Mouse (Mus musculus) forebrain, postnatal 0 days (tissue): ENCODE data around the gene Fgd4. TPM values are rescaled to one million over a fixed set of nuclear protein-coding genes. Genes with fewer than 3 reads are reported as not detected.

Source experiments
- ATAC-seq: fragments of 200-750 bp; cut with Nextera tagmentation; 2 replicates; pipeline ENCODE4 v1.8.0; 2017; ENCODE audit warnings: mild to moderate bottlenecking, moderate library complexity
- DNase-seq: peaks from one replicate; pipeline ENCODE4 v3.0.0-alpha.2; 2015
- H3K27ac ChIP-seq: fragments of 300-500 bp; sonication (generic); 2 replicates; pipeline ENCODE4 v1.5.1; 2014; ENCODE audit warnings: low read depth, mild to moderate bottlenecking, antibody characterized with exemption, low read length, moderate library complexity, mixed read lengths
- H3K27me3 ChIP-seq: fragments of 300-500 bp; sonication (generic); 2 replicates; pipeline ENCODE4 v1.6.1; 2014; ENCODE audit warnings: mild to moderate bottlenecking, low read length, mixed read lengths; ENCODE audit not compliant: insufficient read depth
- H3K36me3 ChIP-seq: fragments of 300-500 bp; sonication (generic); 2 replicates; pipeline ENCODE4 v1.6.1; 2014; ENCODE audit warnings: mild to moderate bottlenecking, moderate library complexity; ENCODE audit not compliant: insufficient read depth
- H3K4me1 ChIP-seq: fragments of 300-500 bp; sonication (generic); 2 replicates; pipeline ENCODE4 v1.6.1; 2014; ENCODE audit warnings: antibody characterized with exemption; ENCODE audit not compliant: insufficient read depth
- H3K4me2 ChIP-seq: fragments of 300-500 bp; sonication (generic); 2 replicates; pipeline ENCODE4 v1.6.1; 2014; ENCODE audit warnings: low read depth, mild to moderate bottlenecking, moderate library complexity
- H3K4me3 ChIP-seq: fragments of 300-500 bp; sonication (generic); 2 replicates; pipeline ENCODE4 v1.5.1; 2014; ENCODE audit warnings: low read depth, low read length, mixed read lengths
- H3K9ac ChIP-seq: fragments of 300-500 bp; sonication (generic); 2 replicates; pipeline ENCODE4 v1.6.1; 2014; ENCODE audit warnings: mild to moderate bottlenecking
- H3K9me3 ChIP-seq: fragments of 300-500 bp; sonication (generic); 2 replicates; pipeline ENCODE4 v1.6.1; 2016; ENCODE audit warnings: low read length
- CTCF ChIP-seq: sonication (generic); IDR thresholded peaks from 2 replicates; pipeline ENCODE4 v1.5.1; 2016; ENCODE audit warnings: antibody characterized with exemption, control low read depth, low read depth
- WGBS: fragments of 180-500 bp; shearing (Covaris S2); extraction: QIAGEN DNeasy Blood & Tissue Kit; methylation state at CpG from one replicate; pipeline ENCODE4 v1.1.7; 2014; 5-methylcytosine and 5-hydroxymethylcytosine counted together
- polyA plus RNA-seq: library from polyadenylated mRNA; unstranded; fragments of >200 nt; fragmentation: Nextera tagmentation; extraction: Ambion mirVana; gene quantifications from 2 replicates; pipeline ENCODE4 v1.2.1, GENCODE M21; 2015
- total RNA-seq: library from RNA; depleted of rRNA; stranded (reverse); fragments of >200 nt; gene quantifications from 2 replicates; pipeline ENCODE4 v1.2.3, GENCODE M21; 2014

Fgd4 gene
- total and polyA plus RNA-seq, 2 experiments from 2014 or later, result 10.7 to 50.2 TPM

GRCm38 (mm10) chr16:16576556-16576955 lies 23.8 kb downstream of the Fgd4 start:
- H3K27me3 ChIP-seq, result no peaks in the 10 kb centered on the region
- ATAC-seq (no peak), DNase-seq (no peak)
- no peak overlapping the region for H3K9ac ChIP-seq
- H3K9me3 ChIP-seq, result no peaks in the 10 kb centered on the region
- no peaks in the 10 kb centered on the region for H3K4me1 ChIP-seq
- H3K27ac ChIP-seq, result no peak overlapping the region
- no peak overlapping the region for H3K4me3 ChIP-seq
- TF ChIP-seq CTCF, result no peak
- H3K36me3 ChIP-seq, result no peaks in the 10 kb centered on the region
- H3K4me2 ChIP-seq, result no peak overlapping the region

- Histone ChIP-seq H3K27ac (no peak overlapping the region), H3K27me3 (no peaks in the 10 kb centered on the region), H3K4me3 (no peak overlapping the region), H3K4me1 (no peaks in the 10 kb centered on the region), H3K9me3 (no peaks in the 10 kb centered on the region), H3K9ac (no peak overlapping the region), H3K36me3 (no peaks in the 10 kb centered on the region), H3K4me2 (no peak overlapping the region)
- DNase-seq (no peak), ATAC-seq (no peak)
- TF ChIP-seq CTCF, result no peak
Observed at GRCm38 (mm10) chr16:16574508-16574907, 25.8 kb downstream of the Fgd4 start.

GRCm38 (mm10) chr16:16573167-16573566 lies 27.2 kb downstream of the Fgd4 start:
- Histone ChIP-seq H3K9ac (no peak overlapping the region), H3K4me3 (no peak overlapping the region), H3K9me3 (no peaks in the 10 kb centered on the region), H3K4me1 (no peaks in the 10 kb centered on the region), H3K27ac (no peak overlapping the region), H3K27me3 (no peaks in the 10 kb centered on the region), H3K36me3 (no peaks in the 10 kb centered on the region), H3K4me2 (no peak overlapping the region)
- ATAC-seq, result no peak
- TF ChIP-seq CTCF, result no peak
- WGBS, result 98% methylated on average over 1 of the region's 1 CpGs
- no peak for DNase-seq

- H3K9me3 ChIP-seq, result no peaks in the 10 kb centered on the region
- H3K27ac ChIP-seq, result no peak overlapping the region
- H3K4me1 ChIP-seq, result no peaks in the 10 kb centered on the region
- no peak overlapping the region for H3K4me2 ChIP-seq
- WGBS, result 86% methylated on average over 3 of the region's 3 CpGs
- DNase-seq, result no peak
- no peak for ATAC-seq
- no peak for TF ChIP-seq CTCF
- H3K27me3 ChIP-seq, result no peaks in the 10 kb centered on the region
- H3K36me3 ChIP-seq, result no peaks in the 10 kb centered on the region
- no peak overlapping the region for H3K4me3 ChIP-seq
- no peak overlapping the region for H3K9ac ChIP-seq
Observed at GRCm38 (mm10) chr16:16571356-16571755, 29.0 kb downstream of the Fgd4 start.

- no peak overlapping the region for H3K4me3 ChIP-seq
- ATAC-seq (no peak), DNase-seq (no peak)
- no peak for TF ChIP-seq CTCF
- H3K9me3 ChIP-seq, result no peaks in the 10 kb centered on the region
- 39% methylated on average over 1 of the region's 1 CpGs for WGBS
- no peaks in the 10 kb centered on the region for H3K36me3 ChIP-seq
- H3K9ac ChIP-seq, result no peak overlapping the region
- no peak overlapping the region for H3K4me2 ChIP-seq
- no peaks in the 10 kb centered on the region for H3K4me1 ChIP-seq
- no peak overlapping the region for H3K27ac ChIP-seq
- H3K27me3 ChIP-seq, result no peaks in the 10 kb centered on the region
Observed at GRCm38 (mm10) chr16:16566786-16567185, 33.6 kb downstream of the Fgd4 start.

GRCm38 (mm10) chr16:16566215-16566614 lies 34.1 kb downstream of the Fgd4 start:
- no peak overlapping the region for H3K4me2 ChIP-seq
- no peak overlapping the region for H3K4me3 ChIP-seq
- H3K9me3 ChIP-seq, result no peaks in the 10 kb centered on the region
- no peak for TF ChIP-seq CTCF
- H3K27me3 ChIP-seq, result no peaks in the 10 kb centered on the region
- WGBS, result 88% methylated on average over 5 of the region's 5 CpGs
- H3K36me3 ChIP-seq, result no peaks in the 10 kb centered on the region
- ATAC-seq (no peak), DNase-seq (no peak)
- H3K27ac ChIP-seq, result no peak overlapping the region
- no peak overlapping the region for H3K9ac ChIP-seq
- no peaks in the 10 kb centered on the region for H3K4me1 ChIP-seq

- H3K9ac ChIP-seq, result no peak overlapping the region
- ATAC-seq, result no peak
Observed at GRCm38 (mm10) chr16:16565786-16566185, 34.6 kb downstream of the Fgd4 start.

GRCm38 (mm10) chr16:16560718-16561117 lies 39.6 kb downstream of the Fgd4 start:
- no peak for ATAC-seq
- Histone ChIP-seq H3K36me3 (no peaks in the 10 kb centered on the region), H3K9me3 (no peaks in the 10 kb centered on the region), H3K4me1 (peaks cover 13% of the 10 kb centered on the region; the same call in 1 of the 2 replicates), H3K9ac (no peak overlapping the region), H3K4me3 (no peak overlapping the region), H3K27ac (no peak overlapping the region), H3K4me2 (no peak overlapping the region; the same call in 1 of the 2 replicates), H3K27me3 (no peaks in the 10 kb centered on the region)
- TF ChIP-seq CTCF, result no peak
- no peak for DNase-seq

More at GRCm38 (mm10) chr16:16565786-16566185, 34.6 kb downstream of the Fgd4 start:
- H3K27me3 ChIP-seq, result no peaks in the 10 kb centered on the region
- no peak overlapping the region for H3K4me3 ChIP-seq
- no peaks in the 10 kb centered on the region for H3K4me1 ChIP-seq
- DNase-seq, result no peak
- no peaks in the 10 kb centered on the region for H3K9me3 ChIP-seq
- no peak overlapping the region for H3K4me2 ChIP-seq
- H3K27ac ChIP-seq, result no peak overlapping the region
- no peaks in the 10 kb centered on the region for H3K36me3 ChIP-seq
- no peak for TF ChIP-seq CTCF
